Mouse (Mus musculus) adrenal gland, adult (tissue): ENCODE measurements around the gene Brd2.
"Not testable (repeated sequence)": the region's sequence is repeated elsewhere in the genome, so short reads cannot be mapped to it uniquely, and the experiment has no call there.

Experiments
- DNase-seq, 2 experiments: peaks; one replicate each; pipeline ENCODE4 v3.0.0; 2022 to 2023; ENCODE audit warnings: low spot score in 1 of 2; ENCODE audit not compliant: inconsistent age in 2 of 2

Gene Brd2

GRCm38 (mm10) chr17:34122188-34122984 lies at the start of gene Brd2:
Gene Brd2, minus strand, starts transcription at chr17:34122634.
- DNase-seq, result peak; percentile 99 to 100

DNA sequence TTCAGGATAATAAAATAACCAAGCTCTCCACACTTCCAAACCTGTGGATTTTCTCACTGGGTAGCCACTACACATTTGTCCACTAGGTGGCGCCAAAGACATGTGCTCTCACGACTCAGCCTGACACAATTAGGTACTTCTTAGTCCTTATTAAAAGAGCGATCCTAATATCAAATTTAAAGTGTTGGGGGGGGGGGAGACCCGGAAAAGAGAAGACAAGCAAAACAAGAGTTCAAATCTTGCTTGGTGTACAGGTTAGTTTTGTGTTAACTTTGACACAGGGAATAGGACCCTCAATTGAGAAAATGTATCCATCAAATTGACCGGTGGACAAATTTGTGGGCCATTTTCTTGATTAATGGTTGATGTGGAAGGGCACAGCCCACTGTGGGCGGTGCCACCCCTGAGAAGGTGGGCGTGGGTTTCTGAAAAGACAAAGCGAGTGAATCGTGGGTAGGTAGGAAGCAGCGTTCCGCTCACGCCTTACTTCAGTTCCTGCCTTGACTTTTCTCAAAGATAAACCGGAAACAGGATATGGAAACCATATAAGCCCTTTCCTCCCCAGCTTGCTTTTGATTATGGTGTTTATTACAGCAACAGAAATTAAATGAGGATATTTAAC lies 48.6 kb upstream of the Brd2 start:
- peak; percentile 72 to 94 for DNase-seq

- DNase-seq, result no peak
Observed at GRCm38 (mm10) chr17:34170487-34170876, 48.0 kb upstream of the Brd2 start.

- DNase-seq, result peak; percentile 36 to 77
Observed at GRCm38 (mm10) chr17:34169279-34169678, 46.8 kb upstream of the Brd2 start.

- DNase-seq, result peak in 1 of 2 experiments; percentile 41
Observed at GRCm38 (mm10) chr17:34165033-34165730, 42.7 kb upstream of the Brd2 start.

- peak; percentile 20 to 58 for DNase-seq
Observed at GRCm38 (mm10) chr17:34164202-34164895, 41.9 kb upstream of the Brd2 start.

GRCm38 (mm10) chr17:34155534-34155933 lies 33.1 kb upstream of the Brd2 start:
- DNase-seq, result no peak

- DNase-seq, result peak; percentile 56 to 89
Observed at GRCm38 (mm10) chr17:34152923-34153322, 30.5 kb upstream of the Brd2 start, which contains the start of gene H2-DMb1. Gene H2-DMb1, plus strand, starts transcription at chr17:34153072.

- no peak for DNase-seq
Observed at GRCm38 (mm10) chr17:34144960-34145371, 22.5 kb upstream of the Brd2 start.

DNA sequence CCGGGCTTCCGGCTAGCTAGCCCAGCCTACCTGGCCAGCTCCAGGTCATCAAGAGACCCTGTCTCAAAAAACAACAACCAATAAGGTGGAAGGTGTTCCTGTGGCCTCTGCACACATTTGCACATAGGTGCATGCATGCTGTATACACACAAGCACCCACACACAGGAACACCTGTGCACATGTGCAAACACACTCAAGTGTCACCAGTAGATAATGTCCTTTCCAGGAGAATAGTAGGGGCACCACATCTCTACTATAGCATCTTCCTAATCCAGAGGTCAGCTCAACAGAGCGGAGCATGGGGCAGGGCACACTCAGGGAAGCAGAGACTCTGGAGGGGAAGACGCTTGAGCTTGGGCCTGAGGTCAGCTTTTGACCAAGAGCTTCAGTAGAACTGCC lies 21.8 kb upstream of the Brd2 start:
- DNase-seq, result not testable (repeated sequence)

DNA sequence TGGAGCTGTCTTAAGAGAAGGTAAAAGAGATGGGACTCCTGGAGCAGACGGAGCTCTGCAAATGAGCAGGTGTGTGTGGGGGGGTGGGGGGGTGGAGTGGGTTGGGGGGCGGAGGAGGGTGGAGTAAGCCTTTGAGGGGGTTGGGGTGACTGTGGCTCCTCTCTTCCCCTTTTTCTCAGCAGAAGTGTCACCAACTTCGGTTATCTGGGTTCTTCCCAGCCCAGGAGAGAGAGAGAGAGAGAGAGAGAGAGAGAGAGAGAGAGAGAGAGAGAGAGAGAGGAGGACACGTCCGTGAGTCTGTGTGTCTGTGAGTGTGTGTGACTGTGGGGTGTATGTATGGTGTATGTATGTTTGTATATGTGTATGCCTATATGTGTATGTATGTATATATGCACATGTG lies 21.0 kb upstream of the Brd2 start:
- DNase-seq, result no peak

GRCm38 (mm10) chr17:34143033-34143432 lies 20.6 kb upstream of the Brd2 start, which contains the start of gene H2-DMb2:
Gene H2-DMb2, plus strand, starts transcription at chr17:34143307.
- peak; percentile 45 to 58 for DNase-seq

GRCm38 (mm10) chr17:34142456-34143010 lies 20.1 kb upstream of the Brd2 start:
- no peak for DNase-seq

GRCm38 (mm10) chr17:34141448-34141847 lies 19.0 kb upstream of the Brd2 start:
- no peak for DNase-seq

- DNase-seq, result no peak
Observed at GRCm38 (mm10) chr17:34140240-34140639, 17.8 kb upstream of the Brd2 start.

DNA sequence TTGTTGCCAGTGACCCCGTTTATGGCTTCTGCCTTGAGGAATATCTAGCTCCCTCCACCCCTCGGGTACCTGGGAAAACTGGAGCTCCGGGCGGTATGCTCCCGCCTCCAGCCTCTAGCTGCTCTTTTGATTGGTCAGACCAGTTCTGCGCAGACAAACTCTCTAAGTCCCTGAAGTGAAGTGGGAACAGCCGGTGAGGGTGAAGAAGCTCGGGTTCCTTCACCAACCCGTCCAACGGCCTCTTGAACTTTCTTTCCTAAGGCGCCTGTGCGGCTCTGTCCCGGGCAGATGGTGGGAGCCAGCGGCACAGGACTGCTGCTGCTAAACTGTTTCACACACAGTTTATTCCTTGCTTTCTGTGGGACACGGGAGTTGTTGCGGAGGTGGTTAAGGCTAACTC lies 17.0 kb upstream of the Brd2 start:
- peak; percentile 37 to 69 for DNase-seq

DNA sequence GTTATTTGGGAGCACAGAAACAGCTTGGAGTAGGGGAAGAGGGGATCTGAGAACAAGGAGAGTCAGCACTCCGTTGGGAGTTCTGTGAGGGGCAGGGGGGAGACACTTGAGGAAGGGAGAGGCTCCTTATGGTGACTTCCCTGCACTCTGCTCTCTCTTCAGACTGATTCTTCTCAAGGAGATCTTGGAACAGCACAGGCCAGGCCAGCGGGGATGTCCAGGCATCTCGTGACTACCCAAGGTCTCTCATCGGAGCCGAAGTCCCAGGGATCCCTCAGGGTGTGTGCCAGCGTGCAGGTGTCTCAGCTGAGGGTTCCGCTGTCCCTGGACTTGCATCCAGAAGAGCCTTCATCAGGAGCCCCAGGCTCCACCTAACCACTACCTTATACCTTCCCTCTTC lies 16.2 kb upstream of the Brd2 start:
- no peak for DNase-seq

- peak in 1 of 2 experiments; percentile 17 for DNase-seq
Observed at GRCm38 (mm10) chr17:34137601-34138000, 15.2 kb upstream of the Brd2 start.

GRCm38 (mm10) chr17:34135297-34136224 lies 13.1 kb upstream of the Brd2 start:
- peak; percentile 98 to 99 for DNase-seq

- peak in 1 of 2 experiments; percentile 40 for DNase-seq
Observed at GRCm38 (mm10) chr17:34134451-34134850, 12.0 kb upstream of the Brd2 start.
